Mouse (Mus musculus) brown adipose tissue, adult 24 weeks (tissue): ENCODE data around the gene Meioc. TPM values are rescaled to one million over a fixed set of nuclear protein-coding genes. Genes with fewer than 3 reads are reported as not detected.

ENCODE experiments used
- H3K27ac ChIP-seq: fragments of 200-500 bp; replicated peaks from 2 replicates; pipeline ENCODE4 v1.5.1; 2012; ENCODE audit warnings: low read depth, mild to moderate bottlenecking, low read length
- H3K4me1 ChIP-seq: fragments of 200-500 bp; 2 replicates; pipeline ENCODE4 v1.6.1; 2012; ENCODE audit warnings: low read length, mixed read lengths; ENCODE audit not compliant: control insufficient read depth, insufficient read depth, insufficient read length
- H3K4me3 ChIP-seq: fragments of 200-500 bp; 2 replicates; pipeline ENCODE4 v1.5.1; 2012; ENCODE audit warnings: low read depth, mild to moderate bottlenecking, low read length, moderate library complexity; ENCODE audit not compliant: insufficient read depth
- polyA plus RNA-seq: library from polyadenylated mRNA; stranded (reverse); fragments of >200 nt; gene quantifications from 2 replicates; pipeline ENCODE4 v1.2.4, GENCODE M21; 2012; ENCODE audit not compliant: missing spikeins, insufficient read depth, insufficient read length

Gene Meioc
- not detected in 2 replicates for polyA plus RNA-seq

- Histone ChIP-seq H3K4me3 (no peak within 1 kb of the TSS), H3K27ac (no peak within 1 kb of the TSS), H3K4me1 (no peaks in the 10 kb centered on the region)
Observed at GRCm38 (mm10) chr11:102663416-102663815, at the start of gene Meioc. Gene Meioc, plus strand, starts transcription at chr11:102663716.

GRCm38 (mm10) chr11:102619449-102619848 is 44.1 kb upstream of the Meioc start:
- H3K4me1 ChIP-seq: no peaks in the 10 kb centered on the region
- H3K4me3 ChIP-seq: no peak overlapping the region
- H3K27ac ChIP-seq: no peak overlapping the region

- no peak overlapping the region for H3K27ac ChIP-seq
- no peaks in the 10 kb centered on the region for H3K4me1 ChIP-seq
- H3K4me3 ChIP-seq: no peak overlapping the region
Observed at GRCm38 (mm10) chr11:102623876-102624789, 39.4 kb upstream of the Meioc start.

- Histone ChIP-seq H3K4me3 (no peak overlapping the region), H3K4me1 (no peaks in the 10 kb centered on the region), H3K27ac (no peak overlapping the region)
Observed at GRCm38 (mm10) chr11:102624888-102625407, 38.6 kb upstream of the Meioc start.

- Histone ChIP-seq H3K4me1 (no peaks in the 10 kb centered on the region), H3K4me3 (no peak overlapping the region)
Observed at GRCm38 (mm10) chr11:102627171-102627931, 36.2 kb upstream of the Meioc start.

GRCm38 (mm10) chr11:102628529-102628928 is 35.0 kb upstream of the Meioc start:
- no peak overlapping the region for H3K27ac ChIP-seq
- H3K4me3 ChIP-seq: no peak overlapping the region
- peaks cover 3% of the 10 kb centered on the region; the same call in 1 of the 2 replicates for H3K4me1 ChIP-seq

More at GRCm38 (mm10) chr11:102627171-102627931, 36.2 kb upstream of the Meioc start:
- no peak overlapping the region for H3K27ac ChIP-seq

- H3K4me3 ChIP-seq: no peak overlapping the region
- H3K4me1 ChIP-seq: peaks cover 3% of the 10 kb centered on the region; the same call in 1 of the 2 replicates
- H3K27ac ChIP-seq: no peak overlapping the region
Observed at GRCm38 (mm10) chr11:102629375-102629774, 34.1 kb upstream of the Meioc start.

GRCm38 (mm10) chr11:102630731-102631130 is 32.8 kb upstream of the Meioc start:
- peaks cover 3% of the 10 kb centered on the region; the same call in 1 of the 2 replicates for H3K4me1 ChIP-seq
- H3K27ac ChIP-seq: no peak overlapping the region
- H3K4me3 ChIP-seq: no peak overlapping the region

GRCm38 (mm10) chr11:102631203-102631602 is 32.3 kb upstream of the Meioc start:
- Histone ChIP-seq H3K27ac (no peak overlapping the region), H3K4me1 (peaks cover 3% of the 10 kb centered on the region; the same call in 1 of the 2 replicates), H3K4me3 (no peak overlapping the region)

- Histone ChIP-seq H3K27ac (no peak overlapping the region), H3K4me3 (no peak overlapping the region), H3K4me1 (peaks cover 3% of the 10 kb centered on the region; the same call in 1 of the 2 replicates)
Observed at GRCm38 (mm10) chr11:102632725-102633124, 30.8 kb upstream of the Meioc start.

GRCm38 (mm10) chr11:102633379-102633778 is 30.1 kb upstream of the Meioc start:
- peaks cover 3% of the 10 kb centered on the region; the same call in 1 of the 2 replicates for H3K4me1 ChIP-seq
- 0 out of 2 replicates have a peak overlapping the region, but pooled peaks have one; percentile 2 for H3K4me3 ChIP-seq
- H3K27ac ChIP-seq: no peak overlapping the region

- Histone ChIP-seq H3K4me1 (peaks cover 3% of the 10 kb centered on the region; the same call in 1 of the 2 replicates), H3K4me3 (no peak overlapping the region), H3K27ac (no peak overlapping the region)
Observed at GRCm38 (mm10) chr11:102636887-102637286, 26.6 kb upstream of the Meioc start.

GRCm38 (mm10) chr11:102643891-102644382 is 19.6 kb upstream of the Meioc start:
- no peaks in the 10 kb centered on the region for H3K4me1 ChIP-seq
- no peak overlapping the region for H3K27ac ChIP-seq
- H3K4me3 ChIP-seq: no peak overlapping the region

GRCm38 (mm10) chr11:102646226-102646625 is 17.3 kb upstream of the Meioc start:
- Histone ChIP-seq H3K4me3 (no peak overlapping the region), H3K4me1 (no peaks in the 10 kb centered on the region), H3K27ac (no peak overlapping the region)

- H3K4me1 ChIP-seq: no peaks in the 10 kb centered on the region
- no peak overlapping the region for H3K4me3 ChIP-seq
- H3K27ac ChIP-seq: no peak overlapping the region
Observed at GRCm38 (mm10) chr11:102647885-102648284, 15.6 kb upstream of the Meioc start.
